Mouse (Mus musculus): Measurements from ENCODE around the gene Nlgn3. TPM values are rescaled to one million over a fixed set of nuclear protein-coding genes. Genes with fewer than 3 reads are reported as not detected.

Gene Nlgn3
- polyA plus RNA-seq, 1 experiment from 2014 or later = 14.2 TPM

GRCm38 (mm10) chrX:101301654-101302053 is 2.7 kb downstream of the Nlgn3 start:
- Histone ChIP-seq H3K36me3 (peaks cover 5% of the 10 kb centered on the region), H3K4me2 (no peak overlapping the region), H3K4me3 (no peak overlapping the region), H3K4me1 (peaks cover 6% of the 10 kb centered on the region), H3K9me3 (no peaks in the 10 kb centered on the region), H3K9ac (no peak overlapping the region), H3K27me3 (peaks cover 28% of the 10 kb centered on the region), H3K27ac (no peak overlapping the region)
- 80% methylated on average over 9 of the region's 9 CpGs for WGBS
- ATAC-seq (ENCODE audit: insufficient number of reproducible peaks, insufficient read depth, low FRiP score, low TSS enrichment, low read depth) = no peak

GRCm38 (mm10) chrX:101304646-101305045 is 5.7 kb downstream of the Nlgn3 start:
- H3K27ac ChIP-seq = no peak overlapping the region
- WGBS = 56% methylated on average over 2 of the region's 2 CpGs
- ATAC-seq (ENCODE audit: insufficient number of reproducible peaks, insufficient read depth, low FRiP score, low TSS enrichment, low read depth) = no peak

GRCm38 (mm10) chrX:101309299-101309698 is 10.3 kb downstream of the Nlgn3 start:
- Histone ChIP-seq H3K36me3 (no peaks in the 10 kb centered on the region), H3K4me2 (no peak overlapping the region), H3K27ac (no peak overlapping the region), H3K4me1 (no peaks in the 10 kb centered on the region), H3K4me3 (no peak overlapping the region), H3K9me3 (no peaks in the 10 kb centered on the region), H3K9ac (no peak overlapping the region), H3K27me3 (peaks cover 37% of the 10 kb centered on the region)
- 89% methylated on average over 5 of the region's 5 CpGs for WGBS
- ATAC-seq (ENCODE audit: insufficient number of reproducible peaks, insufficient read depth, low FRiP score, low TSS enrichment, low read depth) = no peak

More at GRCm38 (mm10) chrX:101304646-101305045, 5.7 kb downstream of the Nlgn3 start:
- no peaks in the 10 kb centered on the region for H3K9me3 ChIP-seq
- peaks cover 6% of the 10 kb centered on the region for H3K4me1 ChIP-seq
- no peak overlapping the region for H3K4me2 ChIP-seq
- peaks cover 41% of the 10 kb centered on the region for H3K27me3 ChIP-seq
- no peak overlapping the region for H3K9ac ChIP-seq
- no peak overlapping the region for H3K4me3 ChIP-seq
- no peaks in the 10 kb centered on the region for H3K36me3 ChIP-seq

- Histone ChIP-seq H3K36me3 (peaks cover 11% of the 10 kb centered on the region), H3K4me3 (no peak overlapping the region), H3K4me2 (no peak overlapping the region), H3K9me3 (no peaks in the 10 kb centered on the region), H3K9ac (no peak overlapping the region), H3K27me3 (peaks cover 30% of the 10 kb centered on the region), H3K4me1 (no peaks in the 10 kb centered on the region), H3K27ac (no peak overlapping the region)
- 49% methylated on average over 6 of the region's 6 CpGs for WGBS
- no peak for ATAC-seq (ENCODE audit: insufficient number of reproducible peaks, insufficient read depth, low FRiP score, low TSS enrichment, low read depth)
Measured at GRCm38 (mm10) chrX:101313625-101314359, 14.8 kb downstream of the Nlgn3 start.

GRCm38 (mm10) chrX:101319775-101320174 is 20.8 kb downstream of the Nlgn3 start:
- Histone ChIP-seq H3K27me3 (peaks cover 6% of the 10 kb centered on the region), H3K4me1 (no peaks in the 10 kb centered on the region), H3K4me3 (no peak overlapping the region), H3K9me3 (no peaks in the 10 kb centered on the region), H3K27ac (no peak overlapping the region), H3K9ac (no peak overlapping the region), H3K4me2 (no peak overlapping the region), H3K36me3 (peaks cover 14% of the 10 kb centered on the region)
- ATAC-seq (ENCODE audit: insufficient number of reproducible peaks, insufficient read depth, low FRiP score, low TSS enrichment, low read depth) = no peak
- 91% methylated on average over 12 of the region's 12 CpGs for WGBS

GRCm38 (mm10) chrX:101325989-101326899 is 27.3 kb downstream of the Nlgn3 start:
- WGBS = 59% methylated on average over 8 of the region's 8 CpGs
- ATAC-seq (ENCODE audit: insufficient number of reproducible peaks, insufficient read depth, low FRiP score, low TSS enrichment, low read depth) = no peak

GRCm38 (mm10) chrX:101329372-101330028 is 30.5 kb downstream of the Nlgn3 start:
- ATAC-seq (ENCODE audit: insufficient number of reproducible peaks, insufficient read depth, low FRiP score, low TSS enrichment, low read depth) = no peak
- Histone ChIP-seq H3K4me1 (peaks cover 5% of the 10 kb centered on the region; the same call in 1 of the 2 replicates), H3K4me2 (0 out of 2 replicates have a peak overlapping the region, but pooled peaks have one; percentile 7), H3K4me3 (no peak overlapping the region), H3K27me3 (peaks cover 4% of the 10 kb centered on the region; the same call in 1 of the 2 replicates), H3K9ac (no peak overlapping the region), H3K27ac (peak overlapping the region; percentile 51; the same call in 1 of the 2 replicates), H3K36me3 (no peaks in the 10 kb centered on the region), H3K9me3 (no peaks in the 10 kb centered on the region)
- 25% methylated on average over 10 of the region's 10 CpGs for WGBS

More at GRCm38 (mm10) chrX:101325989-101326899, 27.3 kb downstream of the Nlgn3 start:
- H3K4me1 ChIP-seq = no peaks in the 10 kb centered on the region
- H3K9me3 ChIP-seq = no peaks in the 10 kb centered on the region
- H3K4me3 ChIP-seq = no peak overlapping the region
- H3K9ac ChIP-seq = no peak overlapping the region
- no peaks in the 10 kb centered on the region for H3K36me3 ChIP-seq
- no peak overlapping the region for H3K4me2 ChIP-seq
- H3K27ac ChIP-seq = no peak overlapping the region
- H3K27me3 ChIP-seq = no peaks in the 10 kb centered on the region; the same call in 1 of the 2 replicates

- Histone ChIP-seq H3K4me2 (peak overlapping the region; percentile 52), H3K9me3 (no peaks in the 10 kb centered on the region), H3K36me3 (no peaks in the 10 kb centered on the region), H3K4me3 (peak overlapping the region; percentile 37), H3K9ac (peak overlapping the region; percentile 62), H3K27ac (peak overlapping the region; percentile 92), H3K4me1 (peaks cover 5% of the 10 kb centered on the region; the same call in 1 of the 2 replicates), H3K27me3 (peaks cover 4% of the 10 kb centered on the region; the same call in 1 of the 2 replicates)
- WGBS = 48% methylated on average over 9 of the region's 9 CpGs
- ATAC-seq (ENCODE audit: insufficient number of reproducible peaks, insufficient read depth, low FRiP score, low TSS enrichment, low read depth) = 0 out of 2 replicates have a peak, but pooled peaks have one; percentile 3
Measured at GRCm38 (mm10) chrX:101332031-101332374, 33.0 kb downstream of the Nlgn3 start.

GRCm38 (mm10) chrX:101332375-101333211 is 33.6 kb downstream of the Nlgn3 start:
- H3K4me2 ChIP-seq = peak overlapping the region; percentile 57
- H3K4me3 ChIP-seq = peak overlapping the region; percentile 37
- ATAC-seq (ENCODE audit: insufficient number of reproducible peaks, insufficient read depth, low FRiP score, low TSS enrichment, low read depth) = peak; percentile 93
- H3K9ac ChIP-seq = peak overlapping the region; percentile 64
- peaks cover 4% of the 10 kb centered on the region; the same call in 1 of the 2 replicates for H3K27me3 ChIP-seq
- peaks cover 5% of the 10 kb centered on the region; the same call in 1 of the 2 replicates for H3K4me1 ChIP-seq
- H3K36me3 ChIP-seq = no peaks in the 10 kb centered on the region
- peak overlapping the region; percentile 92 for H3K27ac ChIP-seq
- WGBS = 16% methylated on average over 43 of the region's 49 CpGs
- H3K9me3 ChIP-seq = no peaks in the 10 kb centered on the region

GRCm38 (mm10) chrX:101334606-101335005 is 35.6 kb downstream of the Nlgn3 start:
- no peak overlapping the region for H3K4me2 ChIP-seq
- H3K4me3 ChIP-seq = no peak overlapping the region
- H3K9me3 ChIP-seq = no peaks in the 10 kb centered on the region
- peaks cover 5% of the 10 kb centered on the region; the same call in 1 of the 2 replicates for H3K4me1 ChIP-seq
- H3K9ac ChIP-seq = no peak overlapping the region
- no peak for ATAC-seq (ENCODE audit: insufficient number of reproducible peaks, insufficient read depth, low FRiP score, low TSS enrichment, low read depth)
- H3K27ac ChIP-seq = no peak overlapping the region
- 86% methylated on average over 5 of the region's 5 CpGs for WGBS
- no peaks in the 10 kb centered on the region for H3K36me3 ChIP-seq
- peaks cover 8% of the 10 kb centered on the region; the same call in 1 of the 2 replicates for H3K27me3 ChIP-seq

All from embryonic facial prominence, embryonic 13.5 days (tissue).